Comparison of ENCODE assay signal across 8 mouse cellular contexts in genomic region chr11:74927236-74927725, GRCm38 (mm10). TPM values are rescaled to one million over a fixed set of nuclear protein-coding genes. Genes with fewer than 3 reads are reported as not detected.
DNase-seq lines count a peak whose midpoint lies in the region; ATAC-seq and TF ChIP-seq lines count a peak whose summit lies in the region.

No protein-coding gene starts in this region.

- no peak for TF ChIP-seq POLR2A in MEL (IDR thresholded peaks at IDR 0.05; ENCODE audit: control insufficient read depth in 1 of 2, insufficient read depth in 1 of 2, low read depth in 1 of 2, low read length in 2 of 2, poor library complexity in 1 of 2)

- no peak for TF ChIP-seq CTCF in kidney, postnatal 0 days (IDR thresholded peaks at IDR 0.05; ENCODE audit: low read depth)
- no peak for TF ChIP-seq CTCF in MEL (IDR thresholded peaks at IDR 0.05 in 2 of 3, conservative IDR thresholded peaks at IDR 0.05 in 1 of 3; ENCODE audit: control insufficient read depth in 1 of 3, insufficient read depth in 1 of 3, low read depth in 2 of 3, low read length in 3 of 3, poor library complexity in 1 of 3, severe bottlenecking in 1 of 3)
- TF ChIP-seq CTCF in liver, embryonic 14.5 days (IDR thresholded peaks at IDR 0.05; ENCODE audit: low read depth) = no peak

- peaks cover 18% of the 10 kb centered on the region for H3K4me1 ChIP-seq in forebrain, embryonic 12.5 days
- H3K4me1 ChIP-seq in forebrain, embryonic 14.5 days (ENCODE audit: control insufficient read depth, insufficient read depth, low read length) = peaks cover 13% of the 10 kb centered on the region
- H3K4me1 ChIP-seq in kidney, postnatal 0 days (replicated peaks; ENCODE audit: insufficient read depth, low read length) = 0 out of 2 replicates have a peak, but pooled peaks cover 13% of the 10 kb centered on the region
- peaks cover 12 to 14% of the 10 kb centered on the region in 2 experiments for H3K4me1 ChIP-seq in MEL (ENCODE audit: control insufficient read depth in 1 of 2, insufficient read depth in 2 of 2, low read length in 2 of 2)
- peaks cover 5 to 14% of the 10 kb centered on the region in 2 experiments for H3K4me1 ChIP-seq in liver, embryonic 14.5 days (replicated peaks; ENCODE audit: control insufficient read depth in 2 of 2, insufficient read depth in 2 of 2, low read length in 1 of 2)

- DNase-seq in forebrain, embryonic 14.5 days (ENCODE audit: low spot score) = no peak
- DNase-seq in kidney, postnatal 0 days (ENCODE audit: low spot score) = no peak
- DNase-seq in kidney, postnatal 4 days = no peak
- DNase-seq in MEL (ENCODE audit: low read depth, low spot score) = peak; percentile 54
- DNase-seq in liver, embryonic 14.5 days (ENCODE audit: low read depth in 3 of 3, low spot score in 3 of 3) = no peak
- no peak for DNase-seq in urinary bladder, postnatal 10 days (ENCODE audit: low spot score)
- DNase-seq in cerebellum, adult 18-20 months = no peak

- TF ChIP-seq RAD21 in MEL (IDR thresholded peaks at IDR 0.05; ENCODE audit: low read depth, low read length) = no peak

- H3K9ac ChIP-seq in forebrain, embryonic 12.5 days = no peak overlapping the region
- H3K9ac ChIP-seq in forebrain, embryonic 14.5 days (ENCODE audit: low read length) = no peak overlapping the region
- H3K9ac ChIP-seq in kidney, postnatal 0 days (ENCODE audit: low read depth, low read length) = no peak overlapping the region
- peak overlapping the region; percentile 44; the same call in 1 of the 2 replicates for H3K9ac ChIP-seq in MEL (ENCODE audit: control insufficient read depth, low read depth, low read length, poor library complexity, severe bottlenecking)
- H3K9ac ChIP-seq in liver, embryonic 14.5 days (replicated peaks) = peak overlapping the region; percentile 83

- no peaks in the 10 kb centered on the region for H3K27me3 ChIP-seq in forebrain, embryonic 12.5 days
- H3K27me3 ChIP-seq in forebrain, embryonic 14.5 days (replicated peaks; ENCODE audit: control insufficient read depth, insufficient read depth, low read length) = no peaks in the 10 kb centered on the region
- no peaks in the 10 kb centered on the region for H3K27me3 ChIP-seq in kidney, postnatal 0 days (ENCODE audit: insufficient read depth, low read length)
- H3K27me3 ChIP-seq in MEL (ENCODE audit: control insufficient read depth in 1 of 2, insufficient read depth in 2 of 2, low read length in 2 of 2) = no peaks in the 10 kb centered on the region
- H3K27me3 ChIP-seq in liver, embryonic 14.5 days (ENCODE audit: control insufficient read depth, insufficient read depth, low read length) = no peaks in the 10 kb centered on the region

- H3K36me3 ChIP-seq in forebrain, embryonic 12.5 days (replicated peaks) = peaks cover 25% of the 10 kb centered on the region
- peaks cover 24% of the 10 kb centered on the region for H3K36me3 ChIP-seq in forebrain, embryonic 14.5 days (ENCODE audit: control insufficient read depth, insufficient read depth, low read length)
- peaks cover 12% of the 10 kb centered on the region; the same call in 1 of the 2 replicates for H3K36me3 ChIP-seq in kidney, postnatal 0 days (ENCODE audit: insufficient read depth, low read length)
- H3K36me3 ChIP-seq in MEL (ENCODE audit: control insufficient read depth in 1 of 2, insufficient read depth in 2 of 2, low read length in 2 of 2) = peaks cover 4 to 31% of the 10 kb centered on the region in 2 experiments
- H3K36me3 ChIP-seq in liver, embryonic 14.5 days (replicated peaks; ENCODE audit: control insufficient read depth, insufficient read depth, low read depth) = no peaks in the 10 kb centered on the region; the same call in 1 of the 2 replicates

- 96% methylated on average over 2 of the region's 2 CpGs for WGBS in forebrain, embryonic 12.5 days
- 89% methylated on average over 2 of the region's 2 CpGs for WGBS in forebrain, embryonic 14.5 days
- 86% methylated on average over 2 of the region's 2 CpGs for WGBS in kidney, postnatal 0 days
- WGBS in liver, embryonic 14.5 days (ENCODE audit: insufficient replicate concordance) = 74% methylated on average over 2 of the region's 2 CpGs

- H3K4me3 ChIP-seq in forebrain, embryonic 12.5 days (replicated peaks) = no peak overlapping the region
- H3K4me3 ChIP-seq in forebrain, embryonic 14.5 days (ENCODE audit: low read depth, low read length) = no peak overlapping the region
- no peak overlapping the region for H3K4me3 ChIP-seq in kidney, postnatal 0 days (replicated peaks; ENCODE audit: low read depth, low read length)
- H3K4me3 ChIP-seq in MEL (ENCODE audit: control insufficient read depth in 1 of 2, insufficient read depth in 1 of 2, low read depth in 2 of 2, low read length in 2 of 2) = peak overlapping the region in 1 of 2 experiments; percentile 97; a peak in 2 of 4 replicates
- H3K4me3 ChIP-seq in liver, embryonic 14.5 days (ENCODE audit: insufficient read depth in 1 of 2, low read depth in 2 of 2, low read length in 2 of 2) = peak overlapping the region in 1 of 2 experiments; percentile 85; a peak in 2 of 4 replicates

- peaks cover 36% of the 10 kb centered on the region for H3K79me2 ChIP-seq in MEL (ENCODE audit: control insufficient read depth, insufficient read depth, low read length, poor library complexity)

- H3K9me3 ChIP-seq in forebrain, embryonic 12.5 days = no peaks in the 10 kb centered on the region
- no peaks in the 10 kb centered on the region for H3K9me3 ChIP-seq in forebrain, embryonic 14.5 days (replicated peaks; ENCODE audit: control insufficient read depth, low read length)
- no peaks in the 10 kb centered on the region for H3K9me3 ChIP-seq in kidney, postnatal 0 days (replicated peaks; ENCODE audit: low read length)
- no peaks in the 10 kb centered on the region for H3K9me3 ChIP-seq in MEL (replicated peaks; ENCODE audit: insufficient read depth, low read length)
- H3K9me3 ChIP-seq in liver, embryonic 14.5 days (ENCODE audit: control insufficient read depth, low read length) = no peaks in the 10 kb centered on the region

- ATAC-seq in forebrain, embryonic 12.5 days (ENCODE audit: low FRiP score) = no peak
- no peak for ATAC-seq in forebrain, embryonic 14.5 days
- no peak for ATAC-seq in kidney, postnatal 0 days (replicated peaks; ENCODE audit: low FRiP score, low read depth)
- no peak for ATAC-seq in liver, embryonic 14.5 days (ENCODE audit: insufficient read depth)

- TF ChIP-seq EP300 in MEL (IDR thresholded peaks at IDR 0.05; ENCODE audit: low read depth in 1 of 2, low read length in 2 of 2) = no peak
- TF ChIP-seq EP300 in liver, embryonic 14.5 days (IDR thresholded peaks at IDR 0.05; ENCODE audit: low read depth) = no peak

- peak overlapping the region; percentile 71 for H3K4me2 ChIP-seq in forebrain, embryonic 12.5 days
- H3K4me2 ChIP-seq in forebrain, embryonic 14.5 days (ENCODE audit: low read length) = no peak overlapping the region
- H3K4me2 ChIP-seq in kidney, postnatal 0 days (ENCODE audit: low read length) = peak overlapping the region; percentile 65; the same call in 1 of the 2 replicates
- peak overlapping the region; percentile 83 for H3K4me2 ChIP-seq in liver, embryonic 14.5 days (ENCODE audit: low read depth)

- no peak overlapping the region for H3K27ac ChIP-seq in forebrain, embryonic 12.5 days
- no peak overlapping the region for H3K27ac ChIP-seq in forebrain, embryonic 14.5 days (ENCODE audit: low read depth, low read length)
- H3K27ac ChIP-seq in kidney, postnatal 0 days = no peak overlapping the region
- H3K27ac ChIP-seq in MEL (ENCODE audit: control insufficient read depth, low read depth, low read length) = peak overlapping the region; percentile 48
- H3K27ac ChIP-seq in liver, embryonic 14.5 days = peak overlapping the region; percentile 25

RNA-seq across cellular contexts. Expression of gene Srr, which starts 1.5 kb away (rescaled TPM):
- 27.5 and 30.8 TPM in 2 replicates for polyA plus RNA-seq in forebrain, embryonic 12.5 days (2016; fragmentation: Nextera tagmentation; extraction: Ambion mirVana)
- 45.9 and 56.0 TPM in 2 replicates for polyA plus RNA-seq in forebrain, embryonic 14.5 days (2014; fragmentation: Nextera tagmentation; extraction: Ambion mirVana)
- polyA plus RNA-seq in kidney, postnatal 0 days (2015; fragmentation: Nextera tagmentation; extraction: Ambion mirVana) = 23.3 and 24.4 TPM in 2 replicates
- total RNA-seq in MEL (2012; rRNA removed) = 4.1 and 5.2 TPM in 2 replicates
- polyA plus RNA-seq in MEL (2012; ENCODE audit: insufficient read depth in 1 of 2, insufficient read length in 2 of 2, low read depth in 1 of 2, low replicate concordance in 2 of 2, missing spikeins in 1 of 2) = 1 to 10 TPM in 1 of 2 experiments, not detected in 1; 6.8 TPM
- 1.3 and 1.9 TPM in 2 replicates for polyA plus RNA-seq in liver, embryonic 14.5 days (2012; rRNA removed)
- 4.6 and 5.3 TPM in 2 replicates for polyA plus RNA-seq in liver, embryonic 14.5 days (2014; fragmentation: Nextera tagmentation; extraction: Ambion mirVana)

RNA-seq across cellular contexts. Expression of gene Smg6, which starts 1.7 kb away (rescaled TPM):
- 22.0 and 23.9 TPM in 2 replicates for polyA plus RNA-seq in forebrain, embryonic 12.5 days (2016; fragmentation: Nextera tagmentation; extraction: Ambion mirVana)
- polyA plus RNA-seq in forebrain, embryonic 14.5 days (2014; fragmentation: Nextera tagmentation; extraction: Ambion mirVana) = 12.9 and 13.7 TPM in 2 replicates
- 11.9 and 12.5 TPM in 2 replicates for polyA plus RNA-seq in kidney, postnatal 0 days (2015; fragmentation: Nextera tagmentation; extraction: Ambion mirVana)
- total RNA-seq in MEL (2012; rRNA removed) = 11.6 and 13.6 TPM in 2 replicates
- 10 to 100 TPM in 1 of 2 experiments, not detected in 1; 19.0 TPM for polyA plus RNA-seq in MEL (2012; ENCODE audit: insufficient read depth in 1 of 2, insufficient read length in 2 of 2, low read depth in 1 of 2, low replicate concordance in 2 of 2, missing spikeins in 1 of 2)
- 5.9 TPM in 2 replicates for polyA plus RNA-seq in liver, embryonic 14.5 days (2012; rRNA removed)
- polyA plus RNA-seq in liver, embryonic 14.5 days (2014; fragmentation: Nextera tagmentation; extraction: Ambion mirVana) = 3.2 and 3.4 TPM in 2 replicates

RNA-seq across cellular contexts. Expression of gene Tsr1, which starts 29.4 kb away (rescaled TPM):
- 43.0 and 43.1 TPM in 2 replicates for polyA plus RNA-seq in forebrain, embryonic 12.5 days (2016; fragmentation: Nextera tagmentation; extraction: Ambion mirVana)
- 33.2 and 38.2 TPM in 2 replicates for polyA plus RNA-seq in forebrain, embryonic 14.5 days (2014; fragmentation: Nextera tagmentation; extraction: Ambion mirVana)
- 31.6 and 32.7 TPM in 2 replicates for polyA plus RNA-seq in kidney, postnatal 0 days (2015; fragmentation: Nextera tagmentation; extraction: Ambion mirVana)
- total RNA-seq in MEL (2012; rRNA removed) = 165 and 178 TPM in 2 replicates
- 100 to 1,000 TPM; 123 to 129 TPM for polyA plus RNA-seq in MEL (2012; ENCODE audit: insufficient read depth in 1 of 2, insufficient read length in 2 of 2, low read depth in 1 of 2, low replicate concordance in 2 of 2, missing spikeins in 1 of 2)
- polyA plus RNA-seq in liver, embryonic 14.5 days (2012; rRNA removed) = 13.4 and 17.9 TPM in 2 replicates
- polyA plus RNA-seq in liver, embryonic 14.5 days (2014; fragmentation: Nextera tagmentation; extraction: Ambion mirVana) = 26.3 and 29.4 TPM in 2 replicates

RNA-seq across cellular contexts. Expression of gene Sgsm2, which starts 30.4 kb away (rescaled TPM):
- polyA plus RNA-seq in forebrain, embryonic 12.5 days (2016; fragmentation: Nextera tagmentation; extraction: Ambion mirVana) = 12.2 and 13.7 TPM in 2 replicates
- polyA plus RNA-seq in forebrain, embryonic 14.5 days (2014; fragmentation: Nextera tagmentation; extraction: Ambion mirVana) = 8.3 and 10.6 TPM in 2 replicates
- polyA plus RNA-seq in kidney, postnatal 0 days (2015; fragmentation: Nextera tagmentation; extraction: Ambion mirVana) = 4.9 TPM in 2 replicates
- 7.2 and 8.0 TPM in 2 replicates for total RNA-seq in MEL (2012; rRNA removed)
- polyA plus RNA-seq in MEL (2012; ENCODE audit: insufficient read depth in 1 of 2, insufficient read length in 2 of 2, low read depth in 1 of 2, low replicate concordance in 2 of 2, missing spikeins in 1 of 2) = 10 to 100 TPM in 1 of 2 experiments, not detected in 1; 15.1 TPM
- 2.6 and 2.7 TPM in 2 replicates for polyA plus RNA-seq in liver, embryonic 14.5 days (2012; rRNA removed)
- 1.1 and 1.3 TPM in 2 replicates for polyA plus RNA-seq in liver, embryonic 14.5 days (2014; fragmentation: Nextera tagmentation; extraction: Ambion mirVana)

Comparison
In these comparisons a context has a peak if more than half of its experiments do, and no peak if none do; other contexts are left out.
1. H3K27ac ChIP-seq: peak in MEL (single experiment) and liver, embryonic 14.5 days (single experiment); none in forebrain, embryonic 12.5 days (single experiment), forebrain, embryonic 14.5 days (single experiment) and kidney, postnatal 0 days (single experiment).
2. H3K9ac ChIP-seq: peak in MEL (single experiment) and liver, embryonic 14.5 days (single experiment); none in forebrain, embryonic 12.5 days (single experiment), forebrain, embryonic 14.5 days (single experiment) and kidney, postnatal 0 days (single experiment).